Mouse (Mus musculus) layer of hippocampus, postnatal 36 days (tissue): Measurements from ENCODE around the gene Tmem88. TPM values are rescaled to one million over a fixed set of nuclear protein-coding genes. Genes with fewer than 3 reads are reported as not detected.

Experiments used
- DNase-seq, 2 experiments: peaks; one replicate each; pipeline ENCODE4 v3.0.0; 2022
- total RNA-seq, 2 experiments: library from RNA; stranded (reverse); gene quantifications; 2 replicates each; pipeline ENCODE4 v1.2.3; 2021

Tmem88 gene
- total RNA-seq, 2 experiments from 2014 or later: 1.8 to 2.6 TPM

- no peak for DNase-seq
These were observed 18.5 kb upstream of the Tmem88 start for GRCm38 (mm10) chr11:69416509-69416908.

GRCm38 (mm10) chr11:69415668-69416451 is 17.8 kb upstream of the Tmem88 start:
- DNase-seq: no peak

- peak in 1 of 2 experiments; percentile 63 for DNase-seq
These were observed 17.3 kb upstream of the Tmem88 start for GRCm38 (mm10) chr11:69415327-69415667.

- no peak for DNase-seq
These were observed 16.6 kb upstream of the Tmem88 start for GRCm38 (mm10) chr11:69414421-69415326.

GRCm38 (mm10) chr11:69413221-69414181 is 15.5 kb upstream of the Tmem88 start, which contains the start of gene Kdm6b:
TSS of gene Kdm6b (minus strand) at chr11:69413675.
- DNase-seq: peak; percentile 67 to 70

- no peak for DNase-seq
These were observed 14.5 kb upstream of the Tmem88 start for GRCm38 (mm10) chr11:69412548-69412947.

- DNase-seq: peak in 1 of 2 experiments; percentile 50
These were observed 13.6 kb upstream of the Tmem88 start for GRCm38 (mm10) chr11:69411538-69412203.

- DNase-seq: peak; percentile 90 to 91
These were observed 13.1 kb upstream of the Tmem88 start for GRCm38 (mm10) chr11:69411073-69411535.

GRCm38 (mm10) chr11:69410310-69411072 is 12.5 kb upstream of the Tmem88 start:
- DNase-seq: peak; percentile 61 to 63

- peak in 1 of 2 experiments; percentile 58 for DNase-seq
These were observed 11.9 kb upstream of the Tmem88 start for GRCm38 (mm10) chr11:69410045-69410309.

GRCm38 (mm10) chr11:69409378-69410044 is 11.5 kb upstream of the Tmem88 start:
- DNase-seq: peak; percentile 77 to 79

- peak; percentile 82 to 83 for DNase-seq
These were observed 10.7 kb upstream of the Tmem88 start for GRCm38 (mm10) chr11:69408541-69409377.

- no peak for DNase-seq
These were observed 9.6 kb upstream of the Tmem88 start for GRCm38 (mm10) chr11:69407724-69408004.

- no peak for DNase-seq
These were observed 9.1 kb upstream of the Tmem88 start for GRCm38 (mm10) chr11:69406867-69407723.

- no peak for DNase-seq
These were observed 8.2 kb upstream of the Tmem88 start for GRCm38 (mm10) chr11:69406282-69406681.

- no peak for DNase-seq
These were observed 7.6 kb upstream of the Tmem88 start for GRCm38 (mm10) chr11:69405397-69406200.

- no peak for DNase-seq
These were observed 6.8 kb upstream of the Tmem88 start for GRCm38 (mm10) chr11:69404595-69405396.
